Comparison of ENCODE assay signal across 12 mouse cellular contexts in the genomic region with DNA sequence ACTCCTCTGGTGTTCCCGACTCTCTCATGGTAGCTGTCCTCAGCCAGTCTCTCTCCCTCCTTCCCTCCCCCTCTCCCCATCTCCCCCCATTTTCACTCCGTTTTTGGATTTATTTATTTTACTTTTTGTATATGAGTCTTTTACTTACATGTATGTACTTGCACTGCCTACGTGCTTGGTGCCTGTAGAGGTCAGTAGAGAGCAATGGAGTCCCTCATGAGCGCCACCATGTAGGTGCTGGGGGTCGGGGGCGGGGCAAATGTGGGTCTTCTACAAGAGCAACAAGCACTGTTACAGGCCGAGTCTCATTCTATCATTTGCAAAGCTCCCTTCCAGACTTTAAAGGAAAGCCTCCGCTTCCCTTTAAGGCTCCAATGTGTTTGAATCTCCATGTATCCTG.
DNase-seq lines count a peak whose midpoint lies in the region; TF ChIP-seq lines count a peak whose summit lies in the region.
"Had no signal": no experiment of that assay in that cellular context is flagged by ENCODE, and none has a peak within 500 bp of the region (broad histone marks: within the 10 kb centered on the region; RNA-seq: fewer than 3 reads in every experiment).

No protein-coding gene starts in this region.

- 78% methylated on average over 8 of the region's 8 CpGs for WGBS in cerebellum, adult 2 months
- 64% methylated on average over 8 of the region's 8 CpGs for WGBS in lung, adult 2 months
- 69% methylated on average over 8 of the region's 8 CpGs for WGBS in limb, embryonic 10.5 days

- no peak for DNase-seq in cerebellum, adult 2 months
- DNase-seq in cerebellum, adult 8-10 months = no peak
- DNase-seq in lung, adult 2 months = no peak
- no peak for DNase-seq in lung, postnatal 10 days
- DNase-seq in NIH3T3 (ENCODE audit: low read depth) = peak; percentile 30
- DNase-seq in limb, embryonic 10.5 days (ENCODE audit: low spot score) = peak; percentile 26
- no peak for DNase-seq in right cerebral cortex, postnatal 4 days
- no peak for DNase-seq in left cerebral cortex, adult 8-10 months (ENCODE audit: low spot score in 2 of 2)
- DNase-seq: adrenal gland, postnatal 10 days; cerebellum, adult 9-10 months; lung, postnatal 4 days had no signal

- H3K9me3 ChIP-seq in limb, embryonic 10.5 days (replicated peaks) = no peaks in the 10 kb centered on the region

- peak; percentile 32; the same call in 1 of the 2 replicates for TF ChIP-seq CTCF in cerebellum, adult 2 months (IDR thresholded peaks at IDR 0.05; ENCODE audit: borderline replicate concordance, insufficient read depth, low read depth, low read length)
- TF ChIP-seq CTCF in lung, adult 2 months (IDR thresholded peaks at IDR 0.05; ENCODE audit: insufficient read depth, low read length) = peak; percentile 55

- no peak overlapping the region for H3K27ac ChIP-seq in cerebellum, adult 2 months (ENCODE audit: insufficient read depth, low read length)
- H3K27ac ChIP-seq in limb, embryonic 10.5 days = no peak overlapping the region
- H3K27ac ChIP-seq: hindbrain, embryonic 14.5 days had no signal

- no peak overlapping the region for H3K4me3 ChIP-seq in cerebellum, adult 2 months (replicated peaks; ENCODE audit: insufficient read depth, low read depth, low read length)
- no peak overlapping the region for H3K4me3 ChIP-seq in lung, adult 2 months (replicated peaks; ENCODE audit: extremely low read depth, low read depth, low read length)
- no peak overlapping the region for H3K4me3 ChIP-seq in limb, embryonic 10.5 days

- no peaks in the 10 kb centered on the region for H3K4me1 ChIP-seq in cerebellum, adult 2 months (ENCODE audit: control insufficient read depth, insufficient read depth, low read length)
- no peaks in the 10 kb centered on the region for H3K4me1 ChIP-seq in lung, adult 2 months (ENCODE audit: control insufficient read depth, insufficient read depth, low read length)
- H3K4me1 ChIP-seq in limb, embryonic 10.5 days = no peaks in the 10 kb centered on the region

- H3K27me3 ChIP-seq in cerebellum, adult 2 months (ENCODE audit: control insufficient read depth, insufficient read depth, low read length) = no peaks in the 10 kb centered on the region
- no peaks in the 10 kb centered on the region for H3K27me3 ChIP-seq in limb, embryonic 10.5 days (ENCODE audit: low read depth, poor library complexity, severe bottlenecking)

- no peaks in the 10 kb centered on the region for H3K36me3 ChIP-seq in limb, embryonic 10.5 days

- no peak for TF ChIP-seq POLR2A in cerebellum, adult 2 months (IDR thresholded peaks at IDR 0.05; ENCODE audit: borderline replicate concordance, insufficient read depth, low read length)
- TF ChIP-seq POLR2A in lung, adult 2 months (IDR thresholded peaks at IDR 0.05; ENCODE audit: borderline replicate concordance, extremely low read depth, low read depth, low read length) = no peak

Comparison
In these comparisons a context has a peak if more than half of its experiments do, and no peak if none do; other contexts are left out.
1. DNase-seq: peak in NIH3T3 (single experiment) and limb, embryonic 10.5 days (single experiment); none in cerebellum, adult 2 months (0 of 2), cerebellum, adult 8-10 months (single experiment), lung, adult 2 months (single experiment), lung, postnatal 10 days (single experiment), right cerebral cortex, postnatal 4 days (single experiment) and left cerebral cortex, adult 8-10 months (0 of 2).